Mouse (Mus musculus) ovary, postnatal 36 days (tissue): ENCODE measurements around the gene Prl3d2.
"Not testable (repeated sequence)": the region's sequence is repeated elsewhere in the genome, so short reads cannot be mapped to it uniquely, and the experiment has no call there.

Experiments
- DNase-seq: peaks from one replicate; pipeline ENCODE4 v3.0.0; 2022; ENCODE audit warnings: low spot score, mixed read lengths

The Prl3d2 gene

DNA sequence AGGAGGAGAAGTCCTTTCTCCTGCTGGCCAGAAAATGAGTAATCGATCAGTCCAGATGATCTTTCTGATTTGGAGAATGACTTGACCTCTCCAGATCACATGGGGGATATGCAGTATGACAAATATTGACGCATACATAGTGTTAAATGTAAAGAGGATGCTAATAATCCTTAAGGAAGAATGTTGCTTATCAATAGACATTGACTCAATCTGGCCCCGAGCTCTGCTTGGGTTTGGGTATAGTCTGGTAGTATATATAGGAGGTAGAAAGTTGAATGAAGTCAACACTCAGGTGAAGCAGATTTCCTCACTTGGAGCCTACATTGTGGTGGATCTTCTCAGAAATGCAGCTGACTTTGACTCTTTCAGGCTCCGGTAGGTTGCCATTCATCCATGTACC lies at the start of gene Prl3d2:
Gene Prl3d2, plus strand, starts transcription at position 301 of the 400 bp plus-strand sequence.
- DNase-seq, result not testable (repeated sequence)

DNA sequence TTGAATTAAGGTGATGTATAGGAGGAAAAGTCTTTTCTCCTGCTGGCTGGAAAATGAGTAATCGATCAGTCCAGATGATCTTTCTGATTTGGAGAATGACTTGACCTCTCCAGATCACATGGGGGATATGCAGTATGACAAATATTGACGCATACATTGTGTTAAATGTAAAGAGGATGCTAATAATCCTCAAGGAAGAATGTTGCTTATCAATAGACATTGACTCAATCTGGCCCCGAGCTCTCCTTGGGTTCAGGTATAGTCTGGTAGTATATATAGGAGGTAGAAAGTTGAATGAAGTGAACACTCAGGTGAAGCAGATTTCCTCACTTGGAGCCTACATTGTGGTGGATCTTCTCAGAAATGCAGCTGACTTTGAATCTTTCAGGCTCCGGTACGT lies 27.6 kb upstream of the Prl3d2 start, which contains the start of gene Prl3d1:
Gene Prl3d1, plus strand, starts transcription at position 301 of the 400 bp plus-strand sequence.
- DNase-seq, result not testable (repeated sequence)

DNA sequence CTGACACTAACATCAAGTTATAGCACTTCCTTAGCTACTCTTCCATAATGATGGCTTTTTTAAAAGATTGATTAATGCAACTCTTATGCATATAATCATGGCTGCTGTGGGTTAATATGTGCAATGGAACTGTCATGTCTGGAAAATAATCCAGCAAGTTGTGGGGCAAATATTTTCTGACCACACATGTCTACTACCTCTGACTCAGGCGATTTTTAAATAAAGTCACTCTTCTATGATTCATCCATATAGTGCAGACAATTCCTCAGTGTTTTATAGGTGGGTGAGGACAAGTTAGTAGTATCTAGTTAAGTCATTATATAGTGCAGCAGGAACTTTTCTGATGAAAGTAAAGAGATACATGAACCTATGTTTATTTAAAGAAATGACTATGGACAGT lies 26.8 kb downstream of the Prl3d2 start:
- DNase-seq, result no peak

DNA sequence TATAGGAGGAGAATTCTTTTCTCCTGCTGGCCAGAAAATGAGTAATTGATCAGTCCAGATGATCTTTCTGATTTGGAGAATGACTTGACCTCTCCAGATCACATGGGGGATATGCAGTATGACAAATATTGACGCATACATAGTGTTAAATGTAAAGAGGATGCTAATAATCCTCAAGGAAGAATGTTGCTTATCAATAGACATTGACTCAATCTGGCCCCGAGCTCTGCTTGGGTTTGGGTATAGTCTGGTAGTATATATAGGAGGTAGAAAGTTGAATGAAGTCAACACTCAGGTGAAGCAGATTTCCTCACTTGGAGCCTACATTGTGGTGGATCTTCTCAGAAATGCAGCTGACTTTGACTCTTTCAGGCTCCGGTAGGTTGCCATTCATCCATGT lies 35.0 kb downstream of the Prl3d2 start, which contains the start of gene Prl3d3:
Gene Prl3d3, plus strand, starts transcription at position 301 of the 400 bp plus-strand sequence.
- DNase-seq, result not testable (repeated sequence)
